7 mouse cellular contexts compared by ENCODE assay signal in the genomic region with DNA sequence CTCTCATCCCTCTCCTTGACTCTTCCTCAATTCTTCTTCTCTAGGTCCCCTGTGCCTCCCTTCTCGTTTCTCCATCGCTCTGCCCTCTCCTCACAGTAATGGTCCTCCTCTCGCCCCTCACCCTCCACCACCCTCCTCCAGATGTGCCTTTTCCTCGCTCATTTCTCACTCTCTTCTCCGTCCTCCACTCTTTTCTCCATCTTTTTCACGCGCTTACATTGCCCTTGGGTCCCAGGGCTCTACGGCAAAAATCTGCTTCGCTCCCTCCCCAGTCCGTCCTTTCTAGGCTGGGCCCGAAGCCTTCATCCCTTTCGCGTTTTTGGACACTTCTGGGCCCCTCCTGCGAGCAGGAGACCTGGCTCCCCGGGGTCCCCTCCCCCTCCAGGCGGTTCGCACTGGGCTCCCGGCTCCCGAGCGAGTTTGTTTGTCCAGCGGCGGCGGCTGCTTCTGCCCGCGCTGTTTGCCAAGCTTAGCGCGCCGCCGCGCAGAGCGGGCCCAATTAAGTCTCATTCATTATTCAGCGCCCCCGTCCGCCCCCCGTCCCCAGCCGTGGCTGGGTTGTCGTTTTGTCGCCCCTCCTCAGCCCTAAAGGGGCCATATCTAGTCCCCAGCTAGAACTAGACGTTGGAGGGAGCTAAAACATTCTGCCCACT. TPM values are rescaled to one million over a fixed set of nuclear protein-coding genes. Genes with fewer than 3 reads are reported as not detected.
DNase-seq lines count a peak whose midpoint lies in the region; ATAC-seq lines count a peak whose summit lies in the region.

No protein-coding gene starts in this region.

- H3K36me3 ChIP-seq in hindbrain, embryonic 11.5 days (ENCODE audit: control insufficient read depth, insufficient read depth, low read length): no peaks in the 10 kb centered on the region
- H3K36me3 ChIP-seq in liver, embryonic 12.5 days: no peaks in the 10 kb centered on the region
- no peaks in the 10 kb centered on the region for H3K36me3 ChIP-seq in neural tube, embryonic 12.5 days

- peak overlapping the region; percentile 72 for H3K27ac ChIP-seq in hindbrain, embryonic 11.5 days (ENCODE audit: low read depth, low read length)
- H3K27ac ChIP-seq in liver, embryonic 12.5 days: no peak overlapping the region
- no peak overlapping the region for H3K27ac ChIP-seq in neural tube, embryonic 12.5 days

- ATAC-seq in hindbrain, embryonic 11.5 days (ENCODE audit: low FRiP score): no peak
- no peak for ATAC-seq in liver, embryonic 12.5 days
- no peak for ATAC-seq in neural tube, embryonic 12.5 days (ENCODE audit: low FRiP score, low read depth)
- no peak for ATAC-seq in erythroblast, adult 5-6 weeks (replicated peaks; ENCODE audit: low FRiP score, poor library complexity, severe bottlenecking)

- no peaks in the 10 kb centered on the region for H3K9me3 ChIP-seq in hindbrain, embryonic 11.5 days (ENCODE audit: control insufficient read depth, low read length)
- no peaks in the 10 kb centered on the region for H3K9me3 ChIP-seq in liver, embryonic 12.5 days (replicated peaks)
- H3K9me3 ChIP-seq in neural tube, embryonic 12.5 days: no peaks in the 10 kb centered on the region

- H3K4me1 ChIP-seq in hindbrain, embryonic 11.5 days (replicated peaks; ENCODE audit: control insufficient read depth, insufficient read depth, low read length): peaks cover 29% of the 10 kb centered on the region
- H3K4me1 ChIP-seq in liver, embryonic 12.5 days: peaks cover 36% of the 10 kb centered on the region
- peaks cover 53% of the 10 kb centered on the region for H3K4me1 ChIP-seq in neural tube, embryonic 12.5 days

- peak overlapping the region; percentile 38; the same call in 1 of the 2 replicates for H3K9ac ChIP-seq in hindbrain, embryonic 11.5 days (ENCODE audit: low read depth, low read length)
- H3K9ac ChIP-seq in liver, embryonic 12.5 days: no peak overlapping the region
- H3K9ac ChIP-seq in neural tube, embryonic 12.5 days: peak overlapping the region; percentile 47; the same call in 1 of the 2 replicates

- H3K27me3 ChIP-seq in hindbrain, embryonic 11.5 days (ENCODE audit: control insufficient read depth, insufficient read depth, low read length): peaks cover 36% of the 10 kb centered on the region
- peaks cover 88% of the 10 kb centered on the region for H3K27me3 ChIP-seq in liver, embryonic 12.5 days (replicated peaks)
- H3K27me3 ChIP-seq in neural tube, embryonic 12.5 days (replicated peaks): peaks cover 55% of the 10 kb centered on the region

- H3K4me2 ChIP-seq in hindbrain, embryonic 11.5 days (replicated peaks; ENCODE audit: low read depth, low read length): peak overlapping the region; percentile 53
- peak overlapping the region; percentile 66 for H3K4me2 ChIP-seq in liver, embryonic 12.5 days
- H3K4me2 ChIP-seq in neural tube, embryonic 12.5 days (replicated peaks): peak overlapping the region; percentile 83

- WGBS in hindbrain, embryonic 11.5 days: under 1% methylated on average over 39 of the region's 39 CpGs
- WGBS in liver, embryonic 12.5 days (ENCODE audit: insufficient replicate concordance): 1% methylated on average over 39 of the region's 39 CpGs
- 1% methylated on average over 39 of the region's 39 CpGs for WGBS in neural tube, embryonic 12.5 days

- DNase-seq in MN1 (ENCODE audit: low spot score): peak; percentile 67
- DNase-seq in adrenal gland, postnatal 36 days: peak; percentile 42 to 63
- peak; percentile 64 for DNase-seq in hindbrain, embryonic 11.5 days (ENCODE audit: low spot score)
- DNase-seq in spleen, postnatal 10 days (ENCODE audit: low spot score in 2 of 2): no peak

- H3K4me3 ChIP-seq in hindbrain, embryonic 11.5 days (ENCODE audit: low read depth, low read length): peak overlapping the region; percentile 25
- H3K4me3 ChIP-seq in liver, embryonic 12.5 days: peak overlapping the region; percentile 37
- peak overlapping the region; percentile 37 for H3K4me3 ChIP-seq in neural tube, embryonic 12.5 days

RNA-seq across cellular contexts. Expression of a gene that starts 5.0 kb away (rescaled TPM):
- 1 to 10 TPM; 1.6 to 3.4 TPM for total RNA-seq in adrenal gland, postnatal 36 days (2021)
- 1.2 and 3.3 TPM in 2 replicates for polyA plus RNA-seq in hindbrain, embryonic 11.5 days (2014; fragmentation: Nextera tagmentation; extraction: Ambion mirVana)
- polyA plus RNA-seq in liver, embryonic 12.5 days (2016; fragmentation: Nextera tagmentation; extraction: Ambion mirVana): 14.4 and 16.9 TPM in 2 replicates
- 0.70 and 1.1 TPM in 2 replicates for polyA plus RNA-seq in neural tube, embryonic 12.5 days (2016; fragmentation: Nextera tagmentation; extraction: Ambion mirVana)
- not detected in 2 replicates for total RNA-seq in erythroblast, adult 5-6 weeks (2015; ENCODE audit: low replicate concordance)
- not detected in 2 replicates for total RNA-seq in erythroblast, adult 5-6 weeks (2017; ENCODE audit: low replicate concordance)

RNA-seq across cellular contexts. Expression of a gene that starts 10.3 kb away (rescaled TPM):
- not detected for total RNA-seq in adrenal gland, postnatal 36 days (2021)
- 10.2 and 12.4 TPM in 2 replicates for polyA plus RNA-seq in hindbrain, embryonic 11.5 days (2014; fragmentation: Nextera tagmentation; extraction: Ambion mirVana)
- 0.13 TPM in 1 of 2 replicates, not detected in the other for polyA plus RNA-seq in liver, embryonic 12.5 days (2016; fragmentation: Nextera tagmentation; extraction: Ambion mirVana)
- polyA plus RNA-seq in neural tube, embryonic 12.5 days (2016; fragmentation: Nextera tagmentation; extraction: Ambion mirVana): 4.4 and 4.5 TPM in 2 replicates
- total RNA-seq in erythroblast, adult 5-6 weeks (2015; ENCODE audit: low replicate concordance): not detected in 2 replicates
- total RNA-seq in erythroblast, adult 5-6 weeks (2017; ENCODE audit: low replicate concordance): not detected in 2 replicates

RNA-seq across cellular contexts. Expression of a gene that starts 23.6 kb away (rescaled TPM):
- 1 to 10 TPM; 1.1 to 1.6 TPM for total RNA-seq in adrenal gland, postnatal 36 days (2021)
- 19.1 and 22.9 TPM in 2 replicates for polyA plus RNA-seq in hindbrain, embryonic 11.5 days (2014; fragmentation: Nextera tagmentation; extraction: Ambion mirVana)
- 22.1 and 23.6 TPM in 2 replicates for polyA plus RNA-seq in liver, embryonic 12.5 days (2016; fragmentation: Nextera tagmentation; extraction: Ambion mirVana)
- polyA plus RNA-seq in neural tube, embryonic 12.5 days (2016; fragmentation: Nextera tagmentation; extraction: Ambion mirVana): 24.2 and 25.8 TPM in 2 replicates
- 11.9 and 21.7 TPM in 2 replicates for total RNA-seq in erythroblast, adult 5-6 weeks (2015; ENCODE audit: low replicate concordance)
- 20.4 and 28.1 TPM in 2 replicates for total RNA-seq in erythroblast, adult 5-6 weeks (2017; ENCODE audit: low replicate concordance)

RNA-seq across cellular contexts. Expression of a gene that starts 27.8 kb away (rescaled TPM):
- 10 to 100 TPM; 15.3 to 17.7 TPM for total RNA-seq in adrenal gland, postnatal 36 days (2021)
- polyA plus RNA-seq in hindbrain, embryonic 11.5 days (2014; fragmentation: Nextera tagmentation; extraction: Ambion mirVana): 59.5 and 64.9 TPM in 2 replicates
- 23.6 and 23.8 TPM in 2 replicates for polyA plus RNA-seq in liver, embryonic 12.5 days (2016; fragmentation: Nextera tagmentation; extraction: Ambion mirVana)
- 70.9 and 71.5 TPM in 2 replicates for polyA plus RNA-seq in neural tube, embryonic 12.5 days (2016; fragmentation: Nextera tagmentation; extraction: Ambion mirVana)
- total RNA-seq in erythroblast, adult 5-6 weeks (2015; ENCODE audit: low replicate concordance): not detected in 2 replicates
- 2.6 TPM in 1 of 2 replicates, not detected in the other for total RNA-seq in erythroblast, adult 5-6 weeks (2017; ENCODE audit: low replicate concordance)

RNA-seq across cellular contexts. Expression of a gene that starts 43.0 kb away (rescaled TPM):
- 1 to 10 TPM; 1.3 to 3.4 TPM for total RNA-seq in adrenal gland, postnatal 36 days (2021)
- polyA plus RNA-seq in hindbrain, embryonic 11.5 days (2014; fragmentation: Nextera tagmentation; extraction: Ambion mirVana): 17.2 and 20.9 TPM in 2 replicates
- polyA plus RNA-seq in liver, embryonic 12.5 days (2016; fragmentation: Nextera tagmentation; extraction: Ambion mirVana): 0.35 and 0.89 TPM in 2 replicates
- polyA plus RNA-seq in neural tube, embryonic 12.5 days (2016; fragmentation: Nextera tagmentation; extraction: Ambion mirVana): 109 and 168 TPM in 2 replicates
- total RNA-seq in erythroblast, adult 5-6 weeks (2015; ENCODE audit: low replicate concordance): not detected in 2 replicates
- total RNA-seq in erythroblast, adult 5-6 weeks (2017; ENCODE audit: low replicate concordance): not detected in 2 replicates

Comparison
In these comparisons a context has a peak if more than half of its experiments do, and no peak if none do; other contexts are left out.
1. DNase-seq: peak in MN1 (single experiment), adrenal gland, postnatal 36 days (2 of 2) and hindbrain, embryonic 11.5 days (single experiment); none in spleen, postnatal 10 days (0 of 2).
2. Peak in every context shown above with its lines, with median percentiles within 50 percentile points of each other: H3K4me2 ChIP-seq and H3K4me3 ChIP-seq.